Mouse (Mus musculus) bone marrow macrophage, adult 2 months (primary cell): ENCODE results near the gene Duox2.

Source experiments
- CTCF ChIP-seq: IDR thresholded peaks from 2 replicates; pipeline ENCODE4 v1.5.1; 2012; ENCODE audit warnings: low read depth, mild to moderate bottlenecking, low read length, moderate library complexity
- POLR2A ChIP-seq: IDR thresholded peaks from 2 replicates; pipeline ENCODE4 v1.6.1; 2012; ENCODE audit warnings: mild to moderate bottlenecking, low read depth, low read length, borderline replicate concordance

GRCm38 (mm10) chr2:122240735-122241134, 57.5 kb downstream of the Duox2 start:
- TF ChIP-seq CTCF (no peak), POLR2A (no peak)
